Mouse (Mus musculus) hindbrain, embryonic 16.5 days (tissue): ENCODE data around the gene Bid. TPM values are rescaled to one million over a fixed set of nuclear protein-coding genes. Genes with fewer than 3 reads are reported as not detected.

Experiments
- ATAC-seq: fragments of 200-750 bp; cut with Nextera tagmentation; 2 replicates; pipeline ENCODE4 v1.8.0; 2017; ENCODE audit warnings: moderate TSS enrichment, moderate library complexity
- H3K27ac ChIP-seq: fragments of 300-500 bp; sonication (generic); 2 replicates; pipeline ENCODE4 v1.5.1; 2014; ENCODE audit warnings: low read depth, mild to moderate bottlenecking, control low read depth, low read length, moderate library complexity
- H3K27me3 ChIP-seq: fragments of 300-500 bp; sonication (generic); replicated peaks from 2 replicates; pipeline ENCODE4 v1.6.1; 2014; ENCODE audit warnings: low read length; ENCODE audit not compliant: control insufficient read depth, insufficient read depth
- H3K36me3 ChIP-seq: fragments of 300-500 bp; sonication (generic); 2 replicates; pipeline ENCODE4 v1.6.1; 2014; ENCODE audit warnings: mild to moderate bottlenecking, low read length, moderate library complexity, mixed read lengths; ENCODE audit not compliant: control insufficient read depth, insufficient read depth
- H3K4me1 ChIP-seq: fragments of 300-500 bp; sonication (generic); 2 replicates; pipeline ENCODE4 v1.6.1; 2014; ENCODE audit warnings: low read depth, low read length; ENCODE audit not compliant: control insufficient read depth, insufficient read depth
- H3K4me2 ChIP-seq: fragments of 300-500 bp; sonication (generic); 2 replicates; pipeline ENCODE4 v1.6.1; 2014; ENCODE audit warnings: mild to moderate bottlenecking, low read length, control low read depth, moderate library complexity
- H3K4me3 ChIP-seq: fragments of 300-500 bp; sonication (generic); 2 replicates; pipeline ENCODE4 v1.5.1; 2014; ENCODE audit warnings: mild to moderate bottlenecking, low read length, control low read depth, moderate library complexity
- H3K9ac ChIP-seq: fragments of 300-500 bp; sonication (generic); 2 replicates; pipeline ENCODE4 v1.6.1; 2014; ENCODE audit warnings: low read depth, mild to moderate bottlenecking, control low read depth, low read length, moderate library complexity
- H3K9me3 ChIP-seq: fragments of 300-500 bp; sonication (generic); 2 replicates; pipeline ENCODE4 v1.6.1; 2014; ENCODE audit warnings: mild to moderate bottlenecking, low read length, moderate library complexity; ENCODE audit not compliant: control insufficient read depth
- WGBS: fragments of 180-500 bp; shearing (Covaris S2); extraction: QIAGEN DNeasy Blood & Tissue Kit; methylation state at CpG from one replicate; pipeline ENCODE4 v1.1.7; 2014; 5-methylcytosine and 5-hydroxymethylcytosine counted together
- polyA plus RNA-seq: library from polyadenylated mRNA; unstranded; fragments of >200 nt; fragmentation: Nextera tagmentation; extraction: Ambion mirVana; gene quantifications from 2 replicates; pipeline ENCODE4 v1.2.1, GENCODE M21; 2015

Gene Bid
- 43.0 and 45.6 TPM in 2 replicates for polyA plus RNA-seq

- peak within 1 kb of the TSS; percentile 96 for H3K4me2 ChIP-seq
- H3K27ac ChIP-seq, result peak within 1 kb of the TSS; percentile 65
- WGBS, result 2% methylated on average over 61 of the region's 67 CpGs
- peaks cover 8% of the 10 kb centered on the region for H3K4me1 ChIP-seq
- no peaks in the 10 kb centered on the region for H3K27me3 ChIP-seq
- H3K4me3 ChIP-seq, result peak within 1 kb of the TSS; percentile 75
- H3K9me3 ChIP-seq, result no peaks in the 10 kb centered on the region
- ATAC-seq, result peak; percentile 92
- no peaks in the 10 kb centered on the region for H3K36me3 ChIP-seq
- peak within 1 kb of the TSS; percentile 81 for H3K9ac ChIP-seq
Observed at GRCm38 (mm10) chr6:120916074-120916971, at the start of gene Bid. Gene Bid, minus strand, starts transcription at chr6:120916853.

GRCm38 (mm10) chr6:120965814-120966213, 49.2 kb upstream of the Bid start:
- ATAC-seq, result no peak
- Histone ChIP-seq H3K4me1 (no peaks in the 10 kb centered on the region), H3K4me3 (no peak overlapping the region), H3K27ac (no peak overlapping the region), H3K36me3 (peaks cover 19% of the 10 kb centered on the region), H3K9me3 (no peaks in the 10 kb centered on the region), H3K9ac (no peak overlapping the region), H3K27me3 (no peaks in the 10 kb centered on the region), H3K4me2 (no peak overlapping the region)
- WGBS, result 71% methylated on average over 13 of the region's 13 CpGs

DNA sequence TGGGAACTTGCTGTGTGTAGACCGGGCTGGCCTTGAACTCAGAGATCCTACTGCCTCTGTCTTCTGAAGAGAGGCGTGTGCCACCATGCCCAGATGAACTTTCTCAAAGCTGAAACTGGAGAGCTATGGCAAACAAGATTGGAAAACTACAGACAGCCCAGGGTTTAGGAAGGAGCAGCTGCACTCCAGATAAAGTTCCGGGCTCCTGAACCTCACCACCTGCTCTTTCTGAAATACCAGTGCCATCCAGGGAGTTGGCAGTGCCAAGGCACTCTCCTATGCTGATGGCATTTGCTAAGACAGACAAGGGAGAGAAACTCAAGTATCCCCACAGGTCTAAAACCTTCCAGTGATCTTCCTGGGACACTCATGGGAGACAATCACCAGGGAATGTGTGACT, 47.5 kb upstream of the Bid start:
- ATAC-seq, result no peak
- H3K4me3 ChIP-seq, result no peak overlapping the region
- peaks cover 13% of the 10 kb centered on the region for H3K36me3 ChIP-seq
- no peak overlapping the region for H3K9ac ChIP-seq
- no peak overlapping the region for H3K4me2 ChIP-seq
- H3K27ac ChIP-seq, result no peak overlapping the region
- H3K9me3 ChIP-seq, result no peaks in the 10 kb centered on the region
- 89% methylated on average over 3 of the region's 3 CpGs for WGBS
- H3K27me3 ChIP-seq, result no peaks in the 10 kb centered on the region
- H3K4me1 ChIP-seq, result no peaks in the 10 kb centered on the region

GRCm38 (mm10) chr6:120960338-120961030, 43.8 kb upstream of the Bid start:
- no peaks in the 10 kb centered on the region for H3K4me1 ChIP-seq
- no peak for ATAC-seq
- peaks cover 33% of the 10 kb centered on the region for H3K36me3 ChIP-seq
- 88% methylated on average over 9 of the region's 9 CpGs for WGBS
- H3K27me3 ChIP-seq, result no peaks in the 10 kb centered on the region
- H3K27ac ChIP-seq, result no peak overlapping the region
- no peak overlapping the region for H3K4me2 ChIP-seq
- no peak overlapping the region for H3K4me3 ChIP-seq
- no peak overlapping the region for H3K9ac ChIP-seq
- no peaks in the 10 kb centered on the region for H3K9me3 ChIP-seq

DNA sequence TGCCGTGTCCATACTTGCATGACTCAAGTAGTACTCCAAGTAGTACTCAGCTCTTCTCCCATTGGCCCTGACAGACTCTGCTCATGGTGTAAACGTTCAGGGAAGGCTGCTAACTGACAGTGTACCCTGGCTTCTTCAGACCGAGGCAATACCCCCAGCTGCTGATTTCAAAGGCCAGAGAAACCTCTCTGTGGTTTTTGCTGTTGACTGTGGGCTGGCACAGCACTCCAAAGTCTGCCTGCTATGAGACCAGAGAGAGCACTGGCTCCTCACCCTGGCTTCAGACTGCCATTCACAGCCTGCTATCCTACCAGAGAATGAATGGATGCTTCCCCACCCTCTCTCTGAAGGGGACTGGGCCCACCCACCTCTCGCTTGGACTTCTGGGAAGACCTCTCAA, 40.7 kb upstream of the Bid start:
- Histone ChIP-seq H3K4me3 (no peak overlapping the region), H3K9ac (no peak overlapping the region), H3K4me2 (no peak overlapping the region), H3K27me3 (no peaks in the 10 kb centered on the region), H3K4me1 (no peaks in the 10 kb centered on the region), H3K27ac (no peak overlapping the region), H3K36me3 (peaks cover 33% of the 10 kb centered on the region), H3K9me3 (no peaks in the 10 kb centered on the region)
- no peak for ATAC-seq
- WGBS, result 90% methylated on average over 4 of the region's 4 CpGs

- H3K4me3 ChIP-seq, result no peak overlapping the region
- no peaks in the 10 kb centered on the region for H3K27me3 ChIP-seq
- H3K36me3 ChIP-seq, result peaks cover 36% of the 10 kb centered on the region
- 86% methylated on average over 11 of the region's 11 CpGs for WGBS
- H3K4me2 ChIP-seq, result no peak overlapping the region
- no peak overlapping the region for H3K27ac ChIP-seq
- H3K4me1 ChIP-seq, result no peaks in the 10 kb centered on the region
- no peak for ATAC-seq
- H3K9me3 ChIP-seq, result no peaks in the 10 kb centered on the region
- H3K9ac ChIP-seq, result no peak overlapping the region
Observed at GRCm38 (mm10) chr6:120956259-120957161, 39.9 kb upstream of the Bid start.

- H3K27ac ChIP-seq, result no peak overlapping the region
- H3K36me3 ChIP-seq, result peaks cover 38% of the 10 kb centered on the region
- H3K9ac ChIP-seq, result no peak overlapping the region; the same call in 1 of the 2 replicates
- H3K4me1 ChIP-seq, result no peaks in the 10 kb centered on the region
- no peak for ATAC-seq
- no peaks in the 10 kb centered on the region for H3K9me3 ChIP-seq
- no peak overlapping the region for H3K4me3 ChIP-seq
- no peaks in the 10 kb centered on the region for H3K27me3 ChIP-seq
- WGBS, result 86% methylated on average over 3 of the region's 3 CpGs
- H3K4me2 ChIP-seq, result no peak overlapping the region
Observed at GRCm38 (mm10) chr6:120955215-120955614, 38.6 kb upstream of the Bid start.

- no peak overlapping the region for H3K9ac ChIP-seq
Observed at GRCm38 (mm10) chr6:120954241-120954640, 37.6 kb upstream of the Bid start.

More at GRCm38 (mm10) chr6:120954241-120954640, 37.6 kb upstream of the Bid start:
- H3K4me1 ChIP-seq, result no peaks in the 10 kb centered on the region
- H3K4me3 ChIP-seq, result no peak overlapping the region
- H3K27ac ChIP-seq, result no peak overlapping the region
- no peak overlapping the region for H3K4me2 ChIP-seq
- H3K27me3 ChIP-seq, result no peaks in the 10 kb centered on the region
- peaks cover 39% of the 10 kb centered on the region for H3K36me3 ChIP-seq
- H3K9me3 ChIP-seq, result no peaks in the 10 kb centered on the region
- 90% methylated on average over 8 of the region's 8 CpGs for WGBS
- no peak for ATAC-seq
